Mouse (Mus musculus): Measurements from ENCODE around the gene Lhx2. TPM values are rescaled to one million over a fixed set of nuclear protein-coding genes. Genes with fewer than 3 reads are reported as not detected.

The Lhx2 gene
- polyA plus RNA-seq, 1 experiment from 2014 or later: 224 TPM

DNA sequence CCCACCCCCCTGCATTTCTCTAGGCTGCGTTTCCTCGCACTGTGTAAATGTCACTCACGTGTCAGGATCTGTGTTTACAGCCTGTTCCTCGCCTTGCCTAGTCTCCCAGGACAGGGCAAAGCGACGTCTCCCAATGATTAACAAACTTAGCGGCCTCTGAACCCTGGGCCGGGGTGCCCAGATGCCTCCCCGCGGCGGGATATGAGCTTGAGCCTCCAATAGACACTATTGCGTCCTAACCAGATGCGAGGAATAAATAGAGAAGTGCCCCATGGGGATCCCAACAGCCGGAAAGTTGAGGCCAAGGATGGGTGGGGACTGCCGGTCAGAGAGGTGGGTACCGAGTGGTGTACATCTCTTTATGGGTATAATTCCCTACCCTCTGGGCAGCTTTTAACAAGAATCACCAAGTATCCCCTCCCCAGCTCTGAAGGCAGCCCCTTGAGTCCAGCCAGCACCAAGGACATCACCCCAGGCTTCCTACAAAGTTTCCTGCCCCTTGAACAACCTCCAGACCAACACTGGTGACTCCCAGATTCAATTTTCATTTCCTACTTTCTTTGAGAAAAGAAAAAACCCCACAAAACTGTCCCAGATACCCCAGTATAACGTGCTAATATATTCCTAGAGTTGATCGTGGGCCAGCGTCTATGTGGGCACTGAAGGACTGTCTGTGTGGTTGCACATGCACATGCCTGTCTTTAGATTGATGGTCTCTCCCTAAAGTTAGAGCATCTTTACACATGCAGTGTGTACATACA lies 9.8 kb downstream of the Lhx2 start:
- ATAC-seq (ENCODE audit: low FRiP score): no peak; the same call in 1 of the 2 replicates
- Histone ChIP-seq H3K4me1 (peaks cover 67% of the 10 kb centered on the region), H3K9ac (peak overlapping the region; percentile 99), H3K27me3 (peaks cover 65% of the 10 kb centered on the region), H3K36me3 (replicated peaks) (peaks cover 6% of the 10 kb centered on the region), H3K9me3 (no peaks in the 10 kb centered on the region), H3K4me3 (replicated peaks) (peak overlapping the region; percentile 91), H3K27ac (peak overlapping the region; percentile 96), H3K4me2 (peak overlapping the region; percentile 77)
- 3% methylated on average over 19 of the region's 19 CpGs for WGBS

DNA sequence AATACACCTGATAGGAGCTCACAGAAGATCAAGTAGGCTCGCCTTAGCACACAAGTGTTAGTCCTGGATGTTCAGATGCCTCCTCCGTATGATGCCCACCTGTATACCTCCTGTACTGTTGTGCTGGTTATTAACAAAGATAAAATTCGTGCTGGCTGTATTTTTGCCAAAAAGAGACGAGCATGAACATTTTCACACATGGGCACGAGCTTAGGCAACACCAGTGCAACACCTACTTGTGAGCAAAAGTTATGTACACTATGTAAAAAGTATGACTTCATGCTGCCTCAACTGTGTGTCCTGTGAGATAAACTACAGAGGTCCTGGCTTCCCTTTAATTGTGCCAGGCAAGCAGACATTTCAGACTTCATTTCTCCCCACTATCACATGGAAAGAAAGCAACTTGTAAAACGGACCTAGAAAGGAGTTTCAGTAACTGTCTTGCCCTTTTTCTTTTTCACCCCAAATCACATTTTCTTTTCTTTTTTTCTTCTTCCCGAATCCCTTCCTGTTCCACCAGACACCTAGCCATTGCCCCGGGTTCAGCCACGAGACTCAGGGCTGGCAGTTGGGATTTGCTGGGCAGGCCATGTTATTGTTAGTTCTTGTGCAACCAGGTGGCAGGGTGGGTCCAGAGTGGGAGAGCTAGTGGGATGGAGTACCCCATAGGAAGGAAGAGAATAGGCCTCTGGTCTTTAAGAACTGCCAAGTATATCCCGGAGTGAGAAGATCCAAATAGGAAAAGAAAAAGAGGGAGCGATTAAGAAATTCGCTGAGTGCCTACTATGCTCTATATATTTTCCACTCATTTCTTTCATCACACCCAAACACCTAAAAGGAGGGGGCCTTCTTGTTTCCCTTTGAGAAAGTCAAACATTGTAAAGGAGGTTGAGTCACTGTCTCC lies 10.6 kb downstream of the Lhx2 start:
- WGBS: 12% methylated on average over 12 of the region's 12 CpGs
- ATAC-seq (ENCODE audit: low FRiP score): no peak
- Histone ChIP-seq H3K4me3 (replicated peaks) (peak overlapping the region; percentile 91), H3K27me3 (peaks cover 66% of the 10 kb centered on the region), H3K9ac (peak overlapping the region; percentile 99), H3K9me3 (no peaks in the 10 kb centered on the region), H3K4me2 (peak overlapping the region; percentile 77), H3K36me3 (replicated peaks) (peaks cover 13% of the 10 kb centered on the region), H3K4me1 (peaks cover 75% of the 10 kb centered on the region), H3K27ac (peak overlapping the region; percentile 96)

DNA sequence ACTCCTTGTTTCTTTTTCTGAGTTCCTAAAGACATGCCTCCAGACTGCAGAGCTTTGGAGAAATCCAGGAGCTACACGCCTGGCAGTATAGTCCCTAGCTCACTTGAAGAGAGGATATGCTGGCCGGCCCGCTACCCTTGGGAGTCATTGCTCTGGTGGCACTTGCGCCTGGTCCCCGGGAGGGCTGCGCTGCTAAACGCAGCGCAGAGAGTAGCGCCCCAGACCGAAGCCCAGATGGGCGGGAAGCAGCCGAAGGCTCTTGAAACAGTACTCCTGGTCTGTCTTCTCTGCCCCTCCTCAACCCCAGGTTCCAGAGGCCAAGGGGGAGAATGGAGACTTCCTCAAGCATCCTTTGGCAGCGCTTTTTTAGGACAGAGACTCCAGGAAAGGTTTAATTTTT lies 11.3 kb downstream of the Lhx2 start:
- H3K4me3 ChIP-seq (replicated peaks): peak overlapping the region; percentile 91
- peaks cover 72% of the 10 kb centered on the region for H3K4me1 ChIP-seq
- H3K27ac ChIP-seq: peak overlapping the region; percentile 96
- peak overlapping the region; percentile 99 for H3K9ac ChIP-seq
- H3K9me3 ChIP-seq: no peaks in the 10 kb centered on the region
- peaks cover 20% of the 10 kb centered on the region for H3K36me3 ChIP-seq (replicated peaks)
- peak overlapping the region; percentile 77 for H3K4me2 ChIP-seq
- 0% methylated on average over 13 of the region's 13 CpGs for WGBS
- ATAC-seq (ENCODE audit: low FRiP score): peak; percentile 37
- H3K27me3 ChIP-seq: peaks cover 60% of the 10 kb centered on the region

DNA sequence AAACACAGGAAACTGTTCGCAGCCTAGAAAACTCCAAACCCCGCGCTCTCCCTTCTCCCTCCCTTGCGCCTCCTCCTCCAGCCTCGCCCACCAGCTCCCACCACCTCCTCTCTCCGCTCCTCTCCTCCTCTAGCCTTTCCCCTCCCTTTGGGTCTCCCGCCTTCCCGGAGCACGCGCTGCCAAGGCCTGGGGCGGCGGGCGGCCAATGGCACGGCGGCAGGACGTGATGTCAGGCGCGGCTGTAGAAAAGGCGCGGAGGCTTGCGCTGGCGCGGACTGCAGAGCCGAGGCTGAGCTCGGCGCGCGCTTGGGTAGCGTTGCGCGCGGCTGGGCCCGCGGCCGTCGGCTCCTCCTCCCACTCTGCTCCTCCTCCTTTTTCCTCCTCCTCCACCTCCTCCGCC lies 11.7 kb downstream of the Lhx2 start:
- H3K27ac ChIP-seq: peak overlapping the region; percentile 96
- peaks cover 60% of the 10 kb centered on the region for H3K27me3 ChIP-seq
- H3K36me3 ChIP-seq (replicated peaks): peaks cover 20% of the 10 kb centered on the region
- peak overlapping the region; percentile 99 for H3K9ac ChIP-seq
- under 1% methylated on average over 37 of the region's 37 CpGs for WGBS
- ATAC-seq (ENCODE audit: low FRiP score): peak; percentile 91
- peak overlapping the region; percentile 91 for H3K4me3 ChIP-seq (replicated peaks)
- H3K4me2 ChIP-seq: peak overlapping the region; percentile 77
- H3K4me1 ChIP-seq: peaks cover 72% of the 10 kb centered on the region
- H3K9me3 ChIP-seq: no peaks in the 10 kb centered on the region

DNA sequence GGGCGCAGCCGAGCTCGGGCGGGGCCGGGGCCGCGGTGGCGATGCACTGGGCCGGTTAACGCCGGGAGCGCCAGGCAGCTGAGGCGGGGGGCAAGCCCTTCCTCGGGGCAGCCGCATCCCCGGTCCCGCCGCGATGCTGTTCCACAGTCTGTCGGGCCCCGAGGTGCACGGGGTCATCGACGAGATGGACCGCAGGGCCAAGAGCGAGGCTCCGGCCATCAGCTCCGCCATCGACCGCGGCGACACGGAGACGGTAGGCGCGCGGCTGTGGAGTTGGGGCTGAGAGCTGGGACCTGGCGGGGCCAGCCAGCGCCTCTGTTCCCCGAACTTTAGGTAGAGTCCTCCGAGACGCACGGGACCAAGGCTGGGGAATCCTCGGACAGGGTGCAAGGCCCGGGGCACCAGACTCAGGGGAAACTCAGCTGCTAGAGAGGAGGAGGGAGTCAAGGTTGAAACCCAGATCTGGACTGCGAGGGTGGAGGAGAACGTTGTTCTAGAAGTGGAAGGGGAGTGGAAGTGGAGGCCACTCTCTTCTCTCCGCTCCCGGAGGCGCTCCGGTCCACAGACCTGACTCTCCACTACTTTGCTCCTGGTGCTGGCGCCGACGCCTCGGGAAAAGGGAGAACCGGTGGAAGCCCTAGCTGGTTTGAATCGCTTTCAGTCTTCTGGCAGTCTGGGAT lies 12.7 kb downstream of the Lhx2 start:
- peak overlapping the region; percentile 96 for H3K27ac ChIP-seq
- peak; percentile 1; the same call in 1 of the 2 replicates for ATAC-seq (ENCODE audit: low FRiP score)
- WGBS: under 1% methylated on average over 56 of the region's 57 CpGs
- H3K9ac ChIP-seq: peak overlapping the region; percentile 99
- peaks cover 57% of the 10 kb centered on the region for H3K27me3 ChIP-seq
- H3K4me3 ChIP-seq (replicated peaks): peak overlapping the region; percentile 91
- peaks cover 20% of the 10 kb centered on the region for H3K36me3 ChIP-seq (replicated peaks)
- H3K4me1 ChIP-seq: peaks cover 69% of the 10 kb centered on the region
- H3K9me3 ChIP-seq: no peaks in the 10 kb centered on the region
- peak overlapping the region; percentile 77 for H3K4me2 ChIP-seq

GRCm38 (mm10) chr2:38352321-38353007 lies 13.4 kb downstream of the Lhx2 start:
- 1% methylated on average over 21 of the region's 21 CpGs for WGBS
- no peak for ATAC-seq (ENCODE audit: low FRiP score)
- Histone ChIP-seq H3K36me3 (replicated peaks) (peaks cover 20% of the 10 kb centered on the region), H3K27ac (peak overlapping the region; percentile 96), H3K9me3 (no peaks in the 10 kb centered on the region), H3K9ac (peak overlapping the region; percentile 99), H3K4me2 (peak overlapping the region; percentile 77), H3K4me1 (peaks cover 68% of the 10 kb centered on the region), H3K27me3 (peaks cover 56% of the 10 kb centered on the region), H3K4me3 (replicated peaks) (peak overlapping the region; percentile 91)

DNA sequence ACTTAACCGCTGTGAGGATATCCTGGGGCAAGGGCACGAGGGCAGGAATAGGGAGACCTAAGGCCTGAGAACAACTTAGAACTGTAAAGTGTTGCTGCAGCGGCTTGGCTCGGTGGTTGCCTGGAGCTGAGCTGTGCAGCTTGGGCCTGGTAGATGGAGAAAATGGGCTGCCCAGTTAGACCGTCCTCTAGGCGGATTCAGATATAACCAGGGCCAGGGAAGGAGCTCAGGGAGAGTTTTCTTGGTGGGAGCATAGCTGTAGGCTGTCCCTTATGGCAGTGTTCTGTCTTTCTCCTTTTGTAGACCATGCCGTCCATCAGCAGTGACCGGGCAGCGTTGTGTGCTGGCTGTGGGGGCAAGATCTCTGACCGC lies 13.9 kb downstream of the Lhx2 start:
- Histone ChIP-seq H3K4me3 (replicated peaks) (peak overlapping the region; percentile 91), H3K9ac (peak overlapping the region; percentile 99), H3K27ac (peak overlapping the region; percentile 96), H3K36me3 (replicated peaks) (peaks cover 20% of the 10 kb centered on the region), H3K27me3 (peaks cover 61% of the 10 kb centered on the region), H3K4me1 (peaks cover 68% of the 10 kb centered on the region), H3K9me3 (no peaks in the 10 kb centered on the region), H3K4me2 (peak overlapping the region; percentile 77)
- ATAC-seq (ENCODE audit: low FRiP score): no peak
- WGBS: 2% methylated on average over 10 of the region's 10 CpGs

DNA sequence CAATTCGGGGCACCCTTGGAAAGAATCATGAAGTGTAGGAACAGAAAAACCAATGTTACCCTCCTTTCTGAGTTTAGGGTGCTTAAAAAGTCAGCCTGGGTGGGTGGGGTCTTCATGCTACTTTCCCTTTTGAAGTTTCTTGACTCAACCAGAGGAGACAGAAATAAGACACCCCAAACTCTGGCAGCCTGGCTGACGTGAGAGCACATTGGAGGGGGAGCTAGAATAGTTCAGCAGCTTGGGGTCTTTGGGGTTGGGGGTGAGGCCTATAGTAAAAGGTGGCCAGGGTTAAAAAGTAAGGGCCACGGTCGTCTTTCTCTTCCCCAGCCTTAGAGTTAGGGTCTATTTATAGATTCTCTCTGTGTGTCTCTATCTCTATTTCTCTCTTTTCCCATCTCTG lies 14.6 kb downstream of the Lhx2 start:
- WGBS: 12% methylated on average over 4 of the region's 4 CpGs
- peaks cover 22% of the 10 kb centered on the region for H3K36me3 ChIP-seq (replicated peaks)
- peak overlapping the region; percentile 99 for H3K9ac ChIP-seq
- ATAC-seq (ENCODE audit: low FRiP score): no peak
- H3K4me1 ChIP-seq: peaks cover 66% of the 10 kb centered on the region
- no peaks in the 10 kb centered on the region for H3K9me3 ChIP-seq
- peaks cover 65% of the 10 kb centered on the region for H3K27me3 ChIP-seq
- H3K27ac ChIP-seq: peak overlapping the region; percentile 96
- H3K4me3 ChIP-seq (replicated peaks): peak overlapping the region; percentile 91
- H3K4me2 ChIP-seq: peak overlapping the region; percentile 77

DNA sequence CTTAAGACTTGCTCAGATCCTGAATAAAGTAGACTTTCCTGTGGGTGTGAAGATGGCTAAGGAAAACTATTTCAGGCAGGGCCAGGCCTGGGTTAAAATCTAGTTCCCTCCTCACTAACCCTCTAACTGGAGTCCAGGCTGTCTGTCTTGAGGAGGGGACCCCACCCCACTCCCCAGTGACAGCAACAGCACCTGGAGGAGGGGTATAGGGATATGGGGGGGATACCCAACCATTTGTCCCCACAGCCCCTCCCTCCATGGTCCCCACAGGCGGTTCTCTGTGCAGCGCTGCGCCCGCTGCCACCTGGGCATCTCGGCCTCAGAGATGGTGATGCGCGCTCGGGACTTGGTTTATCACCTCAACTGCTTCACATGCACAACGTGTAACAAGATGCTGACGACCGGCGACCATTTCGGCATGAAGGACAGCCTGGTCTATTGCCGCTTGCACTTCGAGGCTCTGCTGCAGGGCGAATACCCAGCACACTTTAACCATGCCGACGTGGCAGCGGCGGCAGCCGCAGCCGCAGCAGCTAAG lies 15.2 kb downstream of the Lhx2 start:
- peaks cover 65% of the 10 kb centered on the region for H3K27me3 ChIP-seq
- no peak for ATAC-seq (ENCODE audit: low FRiP score)

GRCm38 (mm10) chr2:38354717-38355510 lies 15.8 kb downstream of the Lhx2 start:
- peak overlapping the region; percentile 99 for H3K9ac ChIP-seq
- 0% methylated on average over 34 of the region's 34 CpGs for WGBS
- H3K4me3 ChIP-seq (replicated peaks): peak overlapping the region; percentile 91

More for the DNA sequence above, 15.2 kb downstream of the Lhx2 start:
- Histone ChIP-seq H3K4me3 (replicated peaks) (peak overlapping the region; percentile 91), H3K4me1 (peaks cover 66% of the 10 kb centered on the region), H3K36me3 (replicated peaks) (peaks cover 26% of the 10 kb centered on the region), H3K4me2 (peak overlapping the region; percentile 77), H3K27ac (peak overlapping the region; percentile 96), H3K9me3 (no peaks in the 10 kb centered on the region), H3K9ac (peak overlapping the region; percentile 99)
- WGBS: under 1% methylated on average over 22 of the region's 22 CpGs

More at GRCm38 (mm10) chr2:38354717-38355510, 15.8 kb downstream of the Lhx2 start:
- no peak for ATAC-seq (ENCODE audit: low FRiP score)
- Histone ChIP-seq H3K27me3 (peaks cover 65% of the 10 kb centered on the region), H3K9me3 (no peaks in the 10 kb centered on the region), H3K36me3 (replicated peaks) (peaks cover 26% of the 10 kb centered on the region), H3K27ac (peak overlapping the region; percentile 96), H3K4me1 (peaks cover 66% of the 10 kb centered on the region), H3K4me2 (peak overlapping the region; percentile 77)

Measured in forebrain, embryonic 12.5 days (tissue).